Mouse (Mus musculus): ENCODE results near the gene Gm26602. TPM values are rescaled to one million over a fixed set of nuclear protein-coding genes. Genes with fewer than 3 reads are reported as not detected.

Gene Gm26602
- polyA plus RNA-seq, 1 experiment = not detected

GRCm38 (mm10) chr10:79918231-79919078 is 7.8 kb downstream of the Gm26602 start:
- Histone ChIP-seq H3K4me1 (ENCODE audit: control insufficient read depth, insufficient read depth, low read length) (peaks cover 12% of the 10 kb centered on the region), H3K4me3 (ENCODE audit: insufficient read depth, low read depth, low read length) (peak overlapping the region; percentile 27; the same call in 1 of the 2 replicates), H3K27me3 (replicated peaks; ENCODE audit: control insufficient read depth, insufficient read depth, low read length) (no peaks in the 10 kb centered on the region), H3K27ac (ENCODE audit: insufficient read depth, low read depth, low read length) (no peak overlapping the region), H3K36me3 (ENCODE audit: control insufficient read depth, insufficient read depth, low read length) (no peaks in the 10 kb centered on the region)
- DNase-seq = no peak
- WGBS = 39% methylated on average over 35 of the region's 35 CpGs
- no peak for TF ChIP-seq POLR2A (IDR thresholded peaks at IDR 0.05; ENCODE audit: low read depth, low read length)
- TF ChIP-seq CTCF (conservative IDR thresholded peaks at IDR 0.05; ENCODE audit: insufficient read depth, insufficient read length, low read depth, low read length) = no peak

- no peak for DNase-seq
- no peak for TF ChIP-seq POLR2A (IDR thresholded peaks at IDR 0.05; ENCODE audit: low read depth, low read length)
- TF ChIP-seq CTCF (conservative IDR thresholded peaks at IDR 0.05; ENCODE audit: insufficient read depth, insufficient read length, low read depth, low read length) = no peak
- H3K4me3 ChIP-seq (ENCODE audit: insufficient read depth, low read depth, low read length) = 0 out of 2 replicates have a peak overlapping the region, but pooled peaks have one; percentile 32
- H3K36me3 ChIP-seq (ENCODE audit: control insufficient read depth, insufficient read depth, low read length) = no peaks in the 10 kb centered on the region
- no peak overlapping the region for H3K27ac ChIP-seq (ENCODE audit: insufficient read depth, low read depth, low read length)
- 10% methylated on average over 21 of the region's 21 CpGs for WGBS
- H3K4me1 ChIP-seq (ENCODE audit: control insufficient read depth, insufficient read depth, low read length) = peaks cover 12% of the 10 kb centered on the region
- no peaks in the 10 kb centered on the region for H3K27me3 ChIP-seq (replicated peaks; ENCODE audit: control insufficient read depth, insufficient read depth, low read length)
Measured at GRCm38 (mm10) chr10:79919251-79919849, 8.7 kb downstream of the Gm26602 start.

- Histone ChIP-seq H3K4me1 (ENCODE audit: control insufficient read depth, insufficient read depth, low read length) (peaks cover 11% of the 10 kb centered on the region), H3K4me3 (ENCODE audit: insufficient read depth, low read depth, low read length) (no peak overlapping the region), H3K27me3 (replicated peaks; ENCODE audit: control insufficient read depth, insufficient read depth, low read length) (no peaks in the 10 kb centered on the region), H3K27ac (ENCODE audit: insufficient read depth, low read depth, low read length) (no peak overlapping the region), H3K36me3 (ENCODE audit: control insufficient read depth, insufficient read depth, low read length) (no peaks in the 10 kb centered on the region)
- WGBS = 37% methylated on average over 26 of the region's 26 CpGs
- no peak for DNase-seq
- TF ChIP-seq CTCF (conservative IDR thresholded peaks at IDR 0.05; ENCODE audit: insufficient read depth, insufficient read length, low read depth, low read length) = no peak
- TF ChIP-seq POLR2A (IDR thresholded peaks at IDR 0.05; ENCODE audit: low read depth, low read length) = no peak
Measured at GRCm38 (mm10) chr10:79920056-79920890, 9.6 kb downstream of the Gm26602 start.

GRCm38 (mm10) chr10:79920958-79921535 is 10.4 kb downstream of the Gm26602 start, which contains the start of gene R3hdm4:
Gene R3hdm4, minus strand, starts transcription at chr10:79921208.
- no peak for DNase-seq
- TF ChIP-seq CTCF (conservative IDR thresholded peaks at IDR 0.05; ENCODE audit: insufficient read depth, insufficient read length, low read depth, low read length) (no peak), POLR2A (IDR thresholded peaks at IDR 0.05; ENCODE audit: low read depth, low read length) (no peak)
- Histone ChIP-seq H3K36me3 (ENCODE audit: control insufficient read depth, insufficient read depth, low read length) (no peaks in the 10 kb centered on the region), H3K4me3 (ENCODE audit: insufficient read depth, low read depth, low read length) (no peak within 1 kb of the TSS), H3K27ac (ENCODE audit: insufficient read depth, low read depth, low read length) (no peak within 1 kb of the TSS), H3K27me3 (replicated peaks; ENCODE audit: control insufficient read depth, insufficient read depth, low read length) (no peaks in the 10 kb centered on the region), H3K4me1 (ENCODE audit: control insufficient read depth, insufficient read depth, low read length) (peaks cover 7% of the 10 kb centered on the region)
- WGBS = 19% methylated on average over 41 of the region's 41 CpGs

- Histone ChIP-seq H3K27ac (ENCODE audit: insufficient read depth, low read depth, low read length) (no peak overlapping the region), H3K27me3 (replicated peaks; ENCODE audit: control insufficient read depth, insufficient read depth, low read length) (no peaks in the 10 kb centered on the region), H3K4me3 (ENCODE audit: insufficient read depth, low read depth, low read length) (no peak overlapping the region), H3K4me1 (ENCODE audit: control insufficient read depth, insufficient read depth, low read length) (peaks cover 5% of the 10 kb centered on the region; the same call in 1 of the 2 replicates), H3K36me3 (ENCODE audit: control insufficient read depth, insufficient read depth, low read length) (no peaks in the 10 kb centered on the region)
- DNase-seq = no peak
- TF ChIP-seq CTCF (conservative IDR thresholded peaks at IDR 0.05; ENCODE audit: insufficient read depth, insufficient read length, low read depth, low read length) = no peak
- TF ChIP-seq POLR2A (IDR thresholded peaks at IDR 0.05; ENCODE audit: low read depth, low read length) = no peak
- WGBS = 30% methylated on average over 34 of the region's 34 CpGs
Measured at GRCm38 (mm10) chr10:79921572-79921971, 10.9 kb downstream of the Gm26602 start.

- TF ChIP-seq CTCF (conservative IDR thresholded peaks at IDR 0.05; ENCODE audit: insufficient read depth, insufficient read length, low read depth, low read length) = peak; percentile 98
- no peak for TF ChIP-seq POLR2A (IDR thresholded peaks at IDR 0.05; ENCODE audit: low read depth, low read length)
- H3K27ac ChIP-seq (ENCODE audit: insufficient read depth, low read depth, low read length) = no peak overlapping the region
- no peaks in the 10 kb centered on the region for H3K36me3 ChIP-seq (ENCODE audit: control insufficient read depth, insufficient read depth, low read length)
- no peak overlapping the region for H3K4me3 ChIP-seq (ENCODE audit: insufficient read depth, low read depth, low read length)
- H3K4me1 ChIP-seq (ENCODE audit: control insufficient read depth, insufficient read depth, low read length) = 0 out of 2 replicates have a peak, but pooled peaks cover 2% of the 10 kb centered on the region
- DNase-seq = peak; percentile 95
- WGBS = 13% methylated on average over 29 of the region's 29 CpGs
- H3K27me3 ChIP-seq (replicated peaks; ENCODE audit: control insufficient read depth, insufficient read depth, low read length) = no peaks in the 10 kb centered on the region
Measured at GRCm38 (mm10) chr10:79924998-79925784, 14.5 kb downstream of the Gm26602 start.
